Mouse (Mus musculus) left cerebral cortex, adult 8-10 months (tissue): ENCODE measurements around the gene Hace1. TPM values are rescaled to one million over a fixed set of nuclear protein-coding genes. Genes with fewer than 3 reads are reported as not detected.

Experiments
- DNase-seq, 2 experiments: peaks; one replicate each; pipeline ENCODE4 v3.0.0; 2022; ENCODE audit warnings: low spot score in 2 of 2
- microRNA-seq, 2 experiments: library from miRNA; unstranded; fragments of <30 nt; microRNA quantifications; one replicate each; pipeline ENCODE4 v1.2.0; 2022
- total RNA-seq, 4 experiments: library from RNA; stranded (reverse); gene quantifications; 2 replicates each; pipeline ENCODE4 v1.2.4; 2022

Gene Hace1
- total RNA-seq, 4 experiments from 2014 or later = 48.5 to 56.2 (median 54.4) TPM

- DNase-seq = no peak
Measured at GRCm38 (mm10) chr10:45698930-45699329, 121.3 kb downstream of the Hace1 start.

DNA sequence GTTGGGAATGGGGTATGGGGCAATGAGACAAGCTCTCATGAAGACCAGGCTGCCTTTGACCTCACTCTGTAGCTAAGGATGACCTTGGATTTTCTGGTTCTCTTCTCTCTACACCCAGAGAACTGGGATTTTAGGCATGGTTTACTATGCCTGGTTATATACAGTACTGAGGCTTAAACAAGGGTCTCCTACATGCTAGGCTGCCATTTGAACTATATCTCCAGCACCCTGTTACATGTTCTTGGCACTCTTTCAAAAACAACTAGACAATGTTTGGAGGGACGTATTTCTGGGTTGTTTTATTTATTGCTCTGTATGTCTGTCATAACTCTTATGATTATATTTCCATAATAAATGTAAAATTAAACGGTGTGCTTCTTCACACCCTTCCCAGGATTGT, 129.2 kb downstream of the Hace1 start:
- DNase-seq = no peak

GRCm38 (mm10) chr10:45710848-45711247, 133.2 kb downstream of the Hace1 start:
- no peak for DNase-seq

DNA sequence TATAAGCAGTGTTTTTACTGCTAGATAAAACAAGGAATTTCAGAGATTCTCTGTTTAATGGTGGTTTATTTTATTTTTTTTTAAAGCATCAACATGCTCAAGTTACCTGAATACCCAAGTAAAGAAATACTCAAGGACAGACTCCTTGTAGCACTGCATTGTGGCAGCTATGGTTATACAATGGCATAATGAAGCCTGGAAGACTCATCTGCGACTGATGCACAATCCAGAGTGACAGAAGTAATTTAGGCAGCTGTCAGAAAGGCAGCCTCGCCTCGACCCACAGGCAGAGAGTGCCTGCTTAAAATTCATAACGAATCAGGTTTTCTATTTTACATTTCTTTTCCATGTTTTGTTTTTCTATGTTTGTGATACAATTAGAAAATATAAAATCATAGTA, 133.7 kb downstream of the Hace1 start:
- DNase-seq = no peak

Small RNA genes lying within 50 kb of the gene (microRNA-seq; reads per million reads assigned to microRNA genes)
- gene Gm27731 = 0 reads per million in 2 experiments

Other genes with a start within 250 kb of the Hace1 start
- gene Bves, start 242.1 kb upstream of the Hace1 start, total RNA-seq = under 1 TPM; 0.75 to 0.87 (median 0.81) TPM
- gene Lin28b, start 91.4 kb upstream of the Hace1 start, total RNA-seq = 1 to 10 TPM; 5.8 to 7.8 (median 6.3) TPM